Mouse (Mus musculus): ENCODE data around the gene Lcor. TPM values are rescaled to one million over a fixed set of nuclear protein-coding genes. Genes with fewer than 3 reads are reported as not detected.

Lcor gene
- polyA plus RNA-seq, 1 experiment, result 2.7 TPM

- TF ChIP-seq POLR2A (IDR thresholded peaks at IDR 0.05; ENCODE audit: low read depth, low read length), result no peak
- no peak for TF ChIP-seq CTCF (conservative IDR thresholded peaks at IDR 0.05; ENCODE audit: insufficient read depth, insufficient read length, low read depth, low read length)
- Histone ChIP-seq H3K27ac (ENCODE audit: insufficient read depth, low read depth, low read length) (no peak overlapping the region), H3K36me3 (ENCODE audit: control insufficient read depth, insufficient read depth, low read length) (no peaks in the 10 kb centered on the region), H3K27me3 (replicated peaks; ENCODE audit: control insufficient read depth, insufficient read depth, low read length) (no peaks in the 10 kb centered on the region), H3K4me1 (ENCODE audit: control insufficient read depth, insufficient read depth, low read length) (no peaks in the 10 kb centered on the region), H3K4me3 (ENCODE audit: insufficient read depth, low read depth, low read length) (no peak overlapping the region)
- 88% methylated on average over 6 of the region's 7 CpGs for WGBS
- no peak for DNase-seq
Measured at GRCm38 (mm10) chr19:41454601-41455000, 27.8 kb upstream of the Lcor start.

GRCm38 (mm10) chr19:41455091-41455626 lies 27.3 kb upstream of the Lcor start:
- peak; percentile 72 for DNase-seq
- Histone ChIP-seq H3K27me3 (replicated peaks; ENCODE audit: control insufficient read depth, insufficient read depth, low read length) (no peaks in the 10 kb centered on the region), H3K36me3 (ENCODE audit: control insufficient read depth, insufficient read depth, low read length) (no peaks in the 10 kb centered on the region), H3K27ac (ENCODE audit: insufficient read depth, low read depth, low read length) (no peak overlapping the region), H3K4me1 (ENCODE audit: control insufficient read depth, insufficient read depth, low read length) (no peaks in the 10 kb centered on the region), H3K4me3 (ENCODE audit: insufficient read depth, low read depth, low read length) (no peak overlapping the region)
- 58% methylated on average over 6 of the region's 6 CpGs for WGBS
- no peak for TF ChIP-seq CTCF (conservative IDR thresholded peaks at IDR 0.05; ENCODE audit: insufficient read depth, insufficient read length, low read depth, low read length)
- no peak for TF ChIP-seq POLR2A (IDR thresholded peaks at IDR 0.05; ENCODE audit: low read depth, low read length)

GRCm38 (mm10) chr19:41457181-41457580 lies 25.3 kb upstream of the Lcor start:
- Histone ChIP-seq H3K27me3 (replicated peaks; ENCODE audit: control insufficient read depth, insufficient read depth, low read length) (no peaks in the 10 kb centered on the region), H3K36me3 (ENCODE audit: control insufficient read depth, insufficient read depth, low read length) (no peaks in the 10 kb centered on the region), H3K4me3 (ENCODE audit: insufficient read depth, low read depth, low read length) (no peak overlapping the region), H3K4me1 (ENCODE audit: control insufficient read depth, insufficient read depth, low read length) (no peaks in the 10 kb centered on the region), H3K27ac (ENCODE audit: insufficient read depth, low read depth, low read length) (no peak overlapping the region)
- 82% methylated on average over 5 of the region's 5 CpGs for WGBS
- no peak for TF ChIP-seq POLR2A (IDR thresholded peaks at IDR 0.05; ENCODE audit: low read depth, low read length)
- no peak for TF ChIP-seq CTCF (conservative IDR thresholded peaks at IDR 0.05; ENCODE audit: insufficient read depth, insufficient read length, low read depth, low read length)
- DNase-seq, result no peak

- WGBS, result 81% methylated on average over 9 of the region's 9 CpGs
- Histone ChIP-seq H3K36me3 (ENCODE audit: control insufficient read depth, insufficient read depth, low read length) (no peaks in the 10 kb centered on the region), H3K4me3 (ENCODE audit: insufficient read depth, low read depth, low read length) (no peak overlapping the region), H3K27me3 (replicated peaks; ENCODE audit: control insufficient read depth, insufficient read depth, low read length) (no peaks in the 10 kb centered on the region), H3K27ac (ENCODE audit: insufficient read depth, low read depth, low read length) (no peak overlapping the region), H3K4me1 (ENCODE audit: control insufficient read depth, insufficient read depth, low read length) (no peaks in the 10 kb centered on the region)
- no peak for DNase-seq
- TF ChIP-seq CTCF (conservative IDR thresholded peaks at IDR 0.05; ENCODE audit: insufficient read depth, insufficient read length, low read depth, low read length) (no peak), POLR2A (IDR thresholded peaks at IDR 0.05; ENCODE audit: low read depth, low read length) (no peak)
Measured at GRCm38 (mm10) chr19:41462166-41462735, 20.2 kb upstream of the Lcor start.

- Histone ChIP-seq H3K4me3 (ENCODE audit: insufficient read depth, low read depth, low read length) (no peak overlapping the region), H3K27me3 (replicated peaks; ENCODE audit: control insufficient read depth, insufficient read depth, low read length) (no peaks in the 10 kb centered on the region), H3K27ac (ENCODE audit: insufficient read depth, low read depth, low read length) (no peak overlapping the region), H3K4me1 (ENCODE audit: control insufficient read depth, insufficient read depth, low read length) (no peaks in the 10 kb centered on the region), H3K36me3 (ENCODE audit: control insufficient read depth, insufficient read depth, low read length) (no peaks in the 10 kb centered on the region)
- WGBS, result 92% methylated on average over 5 of the region's 5 CpGs
- TF ChIP-seq CTCF (conservative IDR thresholded peaks at IDR 0.05; ENCODE audit: insufficient read depth, insufficient read length, low read depth, low read length) (no peak), POLR2A (IDR thresholded peaks at IDR 0.05; ENCODE audit: low read depth, low read length) (no peak)
- DNase-seq, result no peak
Measured at GRCm38 (mm10) chr19:41463841-41464240, 18.6 kb upstream of the Lcor start.

GRCm38 (mm10) chr19:41466475-41466874 lies 16.0 kb upstream of the Lcor start:
- TF ChIP-seq POLR2A (IDR thresholded peaks at IDR 0.05; ENCODE audit: low read depth, low read length) (no peak), CTCF (conservative IDR thresholded peaks at IDR 0.05; ENCODE audit: insufficient read depth, insufficient read length, low read depth, low read length) (no peak)
- H3K27me3 ChIP-seq (replicated peaks; ENCODE audit: control insufficient read depth, insufficient read depth, low read length), result no peaks in the 10 kb centered on the region
- no peaks in the 10 kb centered on the region for H3K4me1 ChIP-seq (ENCODE audit: control insufficient read depth, insufficient read depth, low read length)
- no peaks in the 10 kb centered on the region for H3K36me3 ChIP-seq (ENCODE audit: control insufficient read depth, insufficient read depth, low read length)
- no peak for DNase-seq
- no peak overlapping the region for H3K4me3 ChIP-seq (ENCODE audit: insufficient read depth, low read depth, low read length)
- WGBS, result 76% methylated on average over 3 of the region's 3 CpGs
- no peak overlapping the region for H3K27ac ChIP-seq (ENCODE audit: insufficient read depth, low read depth, low read length)

- Histone ChIP-seq H3K4me3 (ENCODE audit: insufficient read depth, low read depth, low read length) (no peak overlapping the region), H3K27ac (ENCODE audit: insufficient read depth, low read depth, low read length) (peak overlapping the region; percentile 66; the same call in 1 of the 2 replicates), H3K27me3 (replicated peaks; ENCODE audit: control insufficient read depth, insufficient read depth, low read length) (no peaks in the 10 kb centered on the region), H3K36me3 (ENCODE audit: control insufficient read depth, insufficient read depth, low read length) (no peaks in the 10 kb centered on the region), H3K4me1 (ENCODE audit: control insufficient read depth, insufficient read depth, low read length) (no peaks in the 10 kb centered on the region; the same call in 1 of the 2 replicates)
- WGBS, result 93% methylated on average over 7 of the region's 7 CpGs
- no peak for DNase-seq
- no peak for TF ChIP-seq POLR2A (IDR thresholded peaks at IDR 0.05; ENCODE audit: low read depth, low read length)
- TF ChIP-seq CTCF (conservative IDR thresholded peaks at IDR 0.05; ENCODE audit: insufficient read depth, insufficient read length, low read depth, low read length), result no peak
Measured at GRCm38 (mm10) chr19:41473566-41474135, 8.8 kb upstream of the Lcor start.
